Mouse (Mus musculus) kidney, postnatal 36 days (tissue): ENCODE measurements around the gene Mmp17.
A peak's percentile ranks its signal among the peaks of the same experiment; 100 is the strongest.
"Not testable (repeated sequence)": the region's sequence is repeated elsewhere in the genome, so short reads cannot be mapped to it uniquely, and the experiment has no call there.

Experiments used
- DNase-seq, 2 experiments: peaks; one replicate each; pipeline ENCODE4 v3.0.0; 2021 to 2022; ENCODE audit warnings: mixed read lengths in 2 of 2

Mmp17 gene

DNA sequence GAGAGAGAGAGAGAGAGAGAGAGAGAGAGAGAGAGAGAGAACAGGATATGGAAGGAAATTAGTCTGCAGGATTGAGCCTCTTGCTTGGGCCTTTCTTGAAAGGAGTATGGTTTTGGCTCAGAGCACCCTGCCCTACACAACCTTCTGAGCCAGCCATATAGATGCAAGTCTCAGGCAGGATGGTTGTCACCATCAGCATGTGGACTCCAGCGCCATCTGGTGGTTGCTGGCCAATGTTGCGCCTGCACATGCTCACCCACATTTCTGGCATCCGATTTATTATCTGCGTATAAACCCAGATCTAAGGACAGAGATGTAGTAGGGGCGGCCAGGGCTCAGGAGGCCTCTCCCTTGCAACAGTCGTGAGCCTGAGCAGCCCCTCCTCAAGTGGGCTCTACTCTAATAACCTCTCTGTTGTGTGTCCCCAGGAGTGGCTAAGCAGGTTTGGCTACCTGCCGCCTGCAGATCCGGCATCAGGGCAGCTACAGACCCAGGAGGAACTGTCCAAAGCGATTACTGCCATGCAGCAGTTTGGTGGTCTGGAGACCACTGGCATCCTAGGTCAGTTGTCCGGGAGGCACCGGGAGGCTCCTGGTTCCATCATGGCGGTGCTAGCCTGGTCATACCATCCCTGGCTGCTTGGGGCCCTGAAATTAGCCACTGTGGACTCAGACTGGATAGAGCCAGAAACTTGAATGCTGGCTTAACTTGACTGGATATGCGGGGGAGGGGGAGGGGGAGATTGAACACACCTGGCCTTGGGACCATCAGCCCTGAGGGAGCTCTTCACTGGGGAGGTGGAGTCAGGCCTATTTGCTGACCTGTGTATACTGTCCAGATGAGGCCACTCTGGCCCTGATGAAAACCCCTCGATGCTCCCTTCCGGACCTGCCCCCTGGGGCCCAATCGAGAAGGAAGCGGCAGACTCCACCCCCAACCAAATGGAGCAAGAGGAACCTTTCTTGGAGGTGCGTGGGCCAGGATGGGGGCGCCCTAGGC lies 10.4 kb downstream of the Mmp17 start:
- peak; percentile 72 to 95 for DNase-seq

GRCm38 (mm10) chr5:129602071-129602487 lies 18.1 kb downstream of the Mmp17 start:
- peak in 1 of 2 experiments; percentile 71 for DNase-seq

GRCm38 (mm10) chr5:129607476-129607875 lies 23.5 kb downstream of the Mmp17 start:
- peak in 1 of 2 experiments; percentile 43 for DNase-seq

GRCm38 (mm10) chr5:129611060-129611459 lies 27.1 kb downstream of the Mmp17 start:
- DNase-seq = peak; percentile 76 to 91

DNA sequence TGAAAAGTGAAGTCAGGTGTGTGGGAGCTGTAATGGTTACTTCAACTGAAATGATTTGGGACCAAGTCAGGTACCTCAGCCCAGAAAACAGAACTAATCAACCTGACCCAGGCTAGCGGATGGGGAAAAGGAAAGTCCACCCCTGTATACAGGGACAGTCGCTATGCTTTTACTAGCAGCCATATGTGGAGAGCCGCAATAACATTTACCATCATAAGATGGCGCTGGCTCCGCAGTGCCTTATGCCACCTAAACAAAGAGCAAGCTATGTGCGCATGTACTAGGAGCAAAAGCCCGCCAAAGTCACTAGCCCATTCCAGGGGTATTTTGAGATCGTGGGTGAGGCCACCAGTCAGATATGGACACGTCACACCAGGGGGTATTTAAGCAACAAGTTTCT lies 36.6 kb downstream of the Mmp17 start:
- peak in 1 of 2 experiments; percentile 22 for DNase-seq

- DNase-seq = peak; percentile 17 to 37
These were observed 37.4 kb downstream of the Mmp17 start for GRCm38 (mm10) chr5:129621361-129621760.

DNA sequence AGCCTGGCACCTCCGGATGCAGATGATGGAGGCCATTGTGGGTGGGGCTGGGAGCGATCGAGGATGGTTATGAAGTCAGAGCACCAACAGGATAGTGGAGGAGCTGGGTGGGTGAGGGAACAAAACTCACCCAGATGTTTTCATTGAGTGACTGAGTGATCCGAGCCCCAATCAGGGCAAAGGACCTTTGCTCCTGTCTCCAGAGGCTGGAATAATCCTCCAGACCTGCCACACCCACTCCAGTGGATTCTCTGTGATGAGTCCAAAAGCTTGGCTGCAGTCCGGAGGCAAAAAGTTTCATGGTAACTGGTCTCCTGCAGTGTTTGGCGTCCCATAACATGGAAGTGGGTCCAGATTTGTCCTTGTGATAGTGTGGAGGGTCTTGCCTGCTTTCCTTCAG lies 42.1 kb downstream of the Mmp17 start:
- peak; percentile 48 to 64 for DNase-seq

DNA sequence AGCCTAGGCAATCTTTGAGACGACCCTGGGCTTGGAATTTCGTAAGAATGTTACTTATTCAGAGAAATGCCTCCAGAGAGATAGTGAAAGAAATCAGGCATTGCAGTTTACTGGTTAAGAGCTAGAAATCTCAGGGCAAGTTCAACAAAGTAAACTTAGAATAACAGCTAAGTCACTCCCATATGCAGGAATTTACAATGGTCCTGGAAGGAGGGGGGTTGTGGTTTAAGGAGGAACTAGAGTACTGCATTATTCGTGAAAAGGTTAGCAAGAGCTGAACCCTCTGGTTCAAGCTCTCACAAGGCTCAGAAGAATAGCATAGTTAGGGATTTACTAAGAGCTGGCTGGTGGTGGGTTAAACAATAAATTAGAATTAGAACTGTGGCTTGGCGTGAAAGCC lies 42.6 kb downstream of the Mmp17 start:
- DNase-seq = peak in 1 of 2 experiments; percentile 16

- not testable (repeated sequence) for DNase-seq
These were observed 48.6 kb downstream of the Mmp17 start for GRCm38 (mm10) chr5:129632270-129633250.

DNA sequence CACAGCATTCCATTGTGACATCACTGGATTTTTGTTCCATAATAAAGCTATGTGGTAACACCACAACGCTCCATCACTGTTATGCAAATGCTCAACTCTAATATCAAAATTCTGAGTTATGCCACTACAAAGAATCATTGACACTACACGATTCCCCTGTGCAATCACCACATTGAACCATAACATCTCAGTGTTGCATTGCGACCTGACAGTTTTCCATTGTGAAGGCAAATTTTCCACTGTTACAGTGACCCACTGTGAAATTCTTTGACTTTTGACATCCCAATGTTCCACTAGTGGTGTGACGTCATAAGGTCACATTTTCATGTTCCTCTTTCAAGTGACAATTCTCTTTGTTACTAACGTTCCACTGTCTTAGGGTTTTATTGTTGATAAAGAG lies 66.9 kb downstream of the Mmp17 start:
- no peak for DNase-seq

DNA sequence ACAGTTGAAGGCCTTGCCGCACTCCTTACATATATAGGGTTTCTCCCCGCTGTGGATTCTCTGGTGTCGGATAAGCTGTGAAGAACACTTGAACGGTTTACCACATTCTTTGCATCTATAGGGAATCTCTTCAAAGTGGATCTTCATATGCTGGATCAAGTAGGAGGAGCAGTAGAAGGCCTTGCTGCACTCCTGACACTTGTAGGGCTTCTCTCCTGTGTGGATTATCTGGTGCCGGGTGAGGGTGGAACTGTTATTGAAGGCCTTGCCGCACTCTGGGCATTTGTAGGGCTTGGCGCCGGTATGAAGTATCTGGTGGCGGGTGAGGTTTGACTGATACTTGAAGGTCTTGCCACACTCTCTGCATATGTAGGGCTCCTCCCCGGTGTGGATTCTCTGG lies 73.0 kb downstream of the Mmp17 start:
- no peak for DNase-seq

DNA sequence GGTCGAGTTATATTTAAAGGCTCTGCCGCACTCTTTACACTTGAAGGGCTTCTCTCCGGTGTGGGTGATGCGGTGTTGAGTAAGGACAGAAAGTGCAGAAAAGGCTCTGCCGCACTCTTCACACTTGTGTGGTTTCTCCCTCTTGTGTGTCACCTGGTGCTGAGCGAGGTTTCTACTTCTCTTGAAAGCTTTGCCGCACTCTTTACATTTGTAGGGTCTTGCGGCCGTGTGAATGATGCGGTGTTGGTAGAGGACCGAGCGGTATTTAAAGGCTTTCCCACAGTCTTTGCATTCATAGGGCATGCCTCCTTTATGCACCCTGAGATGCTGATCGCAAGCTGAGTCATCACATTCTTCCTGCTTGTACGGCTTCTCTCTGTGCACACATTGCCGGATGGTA lies 74.0 kb downstream of the Mmp17 start:
- no peak for DNase-seq
